Mouse (Mus musculus): ENCODE measurements around the gene Meis1. TPM values are rescaled to one million over a fixed set of nuclear protein-coding genes. Genes with fewer than 3 reads are reported as not detected.

Gene Meis1
- total and polyA plus RNA-seq, 3 experiments: 8.2 to 16.5 TPM; not detected in 1

- Histone ChIP-seq H3K27ac (ENCODE audit: control insufficient read depth, low read depth, low read length) (no peak overlapping the region), H3K36me3 (ENCODE audit: control insufficient read depth in 1 of 2, insufficient read depth in 2 of 2, low read length in 2 of 2) (peaks cover 0 to 17% of the 10 kb centered on the region in 2 experiments; a peak in 3 of 4 replicates), H3K9ac (ENCODE audit: control insufficient read depth, low read depth, low read length, poor library complexity, severe bottlenecking) (no peak overlapping the region), H3K9me3 (replicated peaks; ENCODE audit: insufficient read depth, low read length) (no peaks in the 10 kb centered on the region), H3K4me3 (ENCODE audit: control insufficient read depth in 1 of 2, insufficient read depth in 1 of 2, low read depth in 2 of 2, low read length in 2 of 2) (no peak overlapping the region), H3K27me3 (ENCODE audit: control insufficient read depth in 1 of 2, insufficient read depth in 2 of 2, low read length in 2 of 2) (no peaks in the 10 kb centered on the region), H3K4me1 (ENCODE audit: control insufficient read depth in 1 of 2, insufficient read depth in 2 of 2, low read length in 2 of 2) (peaks cover 6 to 16% of the 10 kb centered on the region in 2 experiments), H3K79me2 (ENCODE audit: control insufficient read depth, insufficient read depth, low read length, poor library complexity) (no peaks in the 10 kb centered on the region; the same call in 1 of the 2 replicates)
- no peak for TF ChIP-seq TBP (IDR thresholded peaks at IDR 0.05; ENCODE audit: low read depth, low read length)
- no peak for TF ChIP-seq E2F4 (IDR thresholded peaks at IDR 0.05; ENCODE audit: borderline replicate concordance, low read depth, low read length)
- no peak for TF ChIP-seq GABPA (IDR thresholded peaks at IDR 0.05; ENCODE audit: low read depth, low read length)
- TF ChIP-seq MXI1 (IDR thresholded peaks at IDR 0.05; ENCODE audit: low read depth, low read length): no peak
- TF ChIP-seq RCOR1 (IDR thresholded peaks at IDR 0.05; ENCODE audit: low read depth, low read length): no peak
- TF ChIP-seq CHD2 (IDR thresholded peaks at IDR 0.05; ENCODE audit: low read length): no peak
- no peak for TF ChIP-seq MYB (IDR thresholded peaks at IDR 0.05; ENCODE audit: low read depth, low read length)
- no peak for DNase-seq (ENCODE audit: low read depth, low spot score)
Observed at GRCm38 (mm10) chr11:18882315-18882714, 136.5 kb downstream of the Meis1 start.

- H3K27me3 ChIP-seq (ENCODE audit: control insufficient read depth in 1 of 2, insufficient read depth in 2 of 2, low read length in 2 of 2): no peaks in the 10 kb centered on the region
- H3K9me3 ChIP-seq (replicated peaks; ENCODE audit: insufficient read depth, low read length): no peaks in the 10 kb centered on the region
- no peak for DNase-seq (ENCODE audit: low read depth, low spot score)
- peaks cover 0 to 15% of the 10 kb centered on the region in 2 experiments; a peak in 3 of 4 replicates for H3K36me3 ChIP-seq (ENCODE audit: control insufficient read depth in 1 of 2, insufficient read depth in 2 of 2, low read length in 2 of 2)
- TF ChIP-seq MYC (IDR thresholded peaks at IDR 0.05; ENCODE audit: low read depth, low read length): no peak
- TF ChIP-seq TBP (IDR thresholded peaks at IDR 0.05; ENCODE audit: low read depth, low read length): no peak
- TF ChIP-seq CTCF (IDR thresholded peaks at IDR 0.05 in 2 of 3, conservative IDR thresholded peaks at IDR 0.05 in 1 of 3; ENCODE audit: control insufficient read depth in 1 of 3, insufficient read depth in 1 of 3, low read depth in 2 of 3, low read length in 3 of 3, poor library complexity in 1 of 3, severe bottlenecking in 1 of 3): no peak
- TF ChIP-seq KAT2A (conservative IDR thresholded peaks at IDR 0.05; ENCODE audit: low read depth, low read length): no peak
- no peak for TF ChIP-seq BHLHE40 (IDR thresholded peaks at IDR 0.05; ENCODE audit: borderline replicate concordance, low read depth, low read length)
- TF ChIP-seq MAX (IDR thresholded peaks at IDR 0.05; ENCODE audit: low read length): no peak
- TF ChIP-seq JUND (IDR thresholded peaks at IDR 0.05; ENCODE audit: low read depth, low read length): no peak
- TF ChIP-seq SMC3 (IDR thresholded peaks at IDR 0.05; ENCODE audit: low read depth, low read length): no peak
- no peak for TF ChIP-seq GABPA (IDR thresholded peaks at IDR 0.05; ENCODE audit: low read depth, low read length)
- TF ChIP-seq CHD1 (IDR thresholded peaks at IDR 0.05; ENCODE audit: low read depth, low read length): no peak
- TF ChIP-seq TCF12 (IDR thresholded peaks at IDR 0.05; ENCODE audit: low read depth, low read length): no peak
- TF ChIP-seq POLR2AphosphoS5 (IDR thresholded peaks at IDR 0.05; ENCODE audit: borderline replicate concordance, low read depth, low read length): no peak
- no peak for TF ChIP-seq MEF2A (IDR thresholded peaks at IDR 0.05; ENCODE audit: extremely low read depth, insufficient replicate concordance, low read depth, low read length, poor library complexity, severe bottlenecking)
- no peak for TF ChIP-seq HCFC1 (IDR thresholded peaks at IDR 0.05; ENCODE audit: low read depth, low read length)
- no peak overlapping the region for H3K9ac ChIP-seq (ENCODE audit: control insufficient read depth, low read depth, low read length, poor library complexity, severe bottlenecking)
- H3K4me1 ChIP-seq (ENCODE audit: control insufficient read depth in 1 of 2, insufficient read depth in 2 of 2, low read length in 2 of 2): peaks cover 2 to 13% of the 10 kb centered on the region in 2 experiments
- no peak overlapping the region for H3K27ac ChIP-seq (ENCODE audit: control insufficient read depth, low read depth, low read length)
- H3K4me3 ChIP-seq (ENCODE audit: control insufficient read depth in 1 of 2, insufficient read depth in 1 of 2, low read depth in 2 of 2, low read length in 2 of 2): no peak overlapping the region
- H3K79me2 ChIP-seq (ENCODE audit: control insufficient read depth, insufficient read depth, low read length, poor library complexity): no peaks in the 10 kb centered on the region; the same call in 1 of the 2 replicates
Observed at GRCm38 (mm10) chr11:18880806-18881205, 138.0 kb downstream of the Meis1 start.
